ENCODE assay signal across 23 mouse cellular contexts in genomic region chr8:120622161-120622560, GRCm38 (mm10). TPM values are rescaled to one million over a fixed set of nuclear protein-coding genes. Genes with fewer than 3 reads are reported as not detected.
DNase-seq lines count a peak whose midpoint lies in the region; ATAC-seq lines count a peak whose summit lies in the region.
"Had no signal": no experiment of that assay in that cellular context is flagged by ENCODE, and none has a peak within 500 bp of the region (broad histone marks: within the 10 kb centered on the region; RNA-seq: fewer than 3 reads in every experiment).

No protein-coding gene starts in this region.

- ATAC-seq in heart, embryonic 13.5 days (ENCODE audit: extremely low read depth, insufficient number of reproducible peaks, low FRiP score, low TSS enrichment), result no peak
- ATAC-seq in midbrain, embryonic 16.5 days, result no peak
- ATAC-seq in midbrain, embryonic 15.5 days (replicated peaks), result no peak
- ATAC-seq: CD4-positive, CD25-positive, alpha-beta regulatory T cell, adult 4 months; intestine, embryonic 16.5 days had no signal

- no peaks in the 10 kb centered on the region for H3K36me3 ChIP-seq in heart, embryonic 13.5 days
- H3K36me3 ChIP-seq in midbrain, embryonic 16.5 days (ENCODE audit: control insufficient read depth, insufficient read depth, low read length), result no peaks in the 10 kb centered on the region
- no peaks in the 10 kb centered on the region for H3K36me3 ChIP-seq in midbrain, embryonic 15.5 days (replicated peaks)
- H3K36me3 ChIP-seq: embryonic facial prominence, embryonic 15.5 days; heart, embryonic 15.5 days; kidney, embryonic 15.5 days; liver, embryonic 13.5 days had no signal

- H3K4me1 ChIP-seq in heart, embryonic 13.5 days, result peaks cover 36% of the 10 kb centered on the region
- H3K4me1 ChIP-seq in midbrain, embryonic 16.5 days (ENCODE audit: control insufficient read depth, insufficient read depth, low read length), result peaks cover 12% of the 10 kb centered on the region
- peaks cover 25% of the 10 kb centered on the region for H3K4me1 ChIP-seq in midbrain, embryonic 15.5 days

- H3K9me3 ChIP-seq in heart, embryonic 13.5 days, result no peaks in the 10 kb centered on the region
- H3K9me3 ChIP-seq in midbrain, embryonic 16.5 days (replicated peaks; ENCODE audit: control insufficient read depth, low read length, poor library complexity, severe bottlenecking), result no peaks in the 10 kb centered on the region
- no peaks in the 10 kb centered on the region for H3K9me3 ChIP-seq in midbrain, embryonic 15.5 days
- H3K9me3 ChIP-seq: embryonic facial prominence, embryonic 15.5 days; heart, embryonic 15.5 days; kidney, embryonic 15.5 days; liver, embryonic 13.5 days had no signal

- peak overlapping the region; percentile 50; the same call in 1 of the 2 replicates for H3K9ac ChIP-seq in heart, embryonic 13.5 days
- 0 out of 2 replicates have a peak overlapping the region, but pooled peaks have one; percentile 3 for H3K9ac ChIP-seq in midbrain, embryonic 16.5 days (ENCODE audit: low read depth, low read length)
- H3K9ac ChIP-seq in midbrain, embryonic 15.5 days, result no peak overlapping the region
- H3K9ac ChIP-seq: embryonic facial prominence, embryonic 15.5 days; heart, embryonic 15.5 days; kidney, embryonic 15.5 days; liver, embryonic 13.5 days had no signal

- H3K27ac ChIP-seq in heart, embryonic 13.5 days (replicated peaks), result 0 out of 2 replicates have a peak overlapping the region, but pooled peaks have one; percentile 24
- H3K27ac ChIP-seq in midbrain, embryonic 16.5 days (ENCODE audit: low read length), result no peak overlapping the region
- no peak overlapping the region for H3K27ac ChIP-seq in midbrain, embryonic 15.5 days
- H3K27ac ChIP-seq: embryonic facial prominence, embryonic 15.5 days; heart, embryonic 15.5 days; hindbrain, embryonic 14.5 days; kidney, embryonic 15.5 days; liver, embryonic 13.5 days; stomach, postnatal 0 days had no signal

- peak overlapping the region; percentile 31; the same call in 1 of the 2 replicates for H3K4me2 ChIP-seq in heart, embryonic 13.5 days
- no peak overlapping the region for H3K4me2 ChIP-seq in midbrain, embryonic 16.5 days (ENCODE audit: low read length)
- no peak overlapping the region for H3K4me2 ChIP-seq in midbrain, embryonic 15.5 days
- H3K4me2 ChIP-seq: embryonic facial prominence, embryonic 15.5 days; heart, embryonic 15.5 days; hindbrain, embryonic 14.5 days; kidney, embryonic 15.5 days; liver, embryonic 13.5 days had no signal

- H3K27me3 ChIP-seq in heart, embryonic 13.5 days (replicated peaks), result no peaks in the 10 kb centered on the region
- H3K27me3 ChIP-seq in midbrain, embryonic 16.5 days (ENCODE audit: control insufficient read depth, insufficient read depth, low read depth, low read length), result no peaks in the 10 kb centered on the region
- no peaks in the 10 kb centered on the region for H3K27me3 ChIP-seq in midbrain, embryonic 15.5 days (replicated peaks)
- H3K27me3 ChIP-seq: embryonic facial prominence, embryonic 15.5 days; heart, embryonic 15.5 days; kidney, embryonic 15.5 days; liver, embryonic 13.5 days had no signal

- H3K4me3 ChIP-seq in heart, embryonic 13.5 days, result no peak overlapping the region
- no peak overlapping the region for H3K4me3 ChIP-seq in midbrain, embryonic 16.5 days (ENCODE audit: low read depth, low read length)
- H3K4me3 ChIP-seq in midbrain, embryonic 15.5 days, result no peak overlapping the region
- H3K4me3 ChIP-seq: embryonic facial prominence, embryonic 15.5 days; heart, embryonic 15.5 days; kidney, embryonic 15.5 days; liver, embryonic 13.5 days had no signal

- peak; percentile 32 for DNase-seq in embryo, embryonic 10 days (ENCODE audit: low spot score)
- DNase-seq in embryo, embryonic 10.5 days (ENCODE audit: low spot score), result no peak
- DNase-seq in heart, adult 11 months, result no peak
- DNase-seq in embryo, embryonic 11 days, result no peak
- DNase-seq in frontal cortex, adult 2 months (ENCODE audit: extremely low spot score in 1 of 2, low spot score in 1 of 2), result no peak
- DNase-seq: adrenal gland, postnatal 25 days; cerebellum, adult 8-10 months; gastrocnemius, postnatal 14 days; layer of hippocampus, postnatal 36 days; liver, embryonic 13.5 days; lung, postnatal 10 days; right cerebral cortex, postnatal 25 days; thymus, postnatal 14 days had no signal

- 52% methylated on average over 14 of the region's 14 CpGs for WGBS in heart, embryonic 13.5 days
- 51% methylated on average over 14 of the region's 14 CpGs for WGBS in midbrain, embryonic 16.5 days
- 51% methylated on average over 14 of the region's 14 CpGs for WGBS in midbrain, embryonic 15.5 days

RNA-seq across cellular contexts. Expression of gene 1190005I06Rik, which starts 25.3 kb away (rescaled TPM):
- 3.3 and 3.6 TPM in 2 replicates for polyA plus RNA-seq in heart, embryonic 13.5 days (2015; fragmentation: Nextera tagmentation; extraction: Ambion mirVana)
- 18.2 and 22.2 TPM in 2 replicates for polyA plus RNA-seq in midbrain, embryonic 16.5 days (2015; fragmentation: Nextera tagmentation; extraction: Ambion mirVana)
- polyA plus RNA-seq in midbrain, embryonic 15.5 days (2015; fragmentation: Nextera tagmentation; extraction: Ambion mirVana), result 18.1 and 20.1 TPM in 2 replicates
- 7.7 TPM in 2 replicates for polyA plus RNA-seq in frontal cortex, adult 2 months (2012; rRNA removed)

RNA-seq across cellular contexts. Expression of gene Gins2, which starts 33.1 kb away (rescaled TPM):
- polyA plus RNA-seq in heart, embryonic 13.5 days (2015; fragmentation: Nextera tagmentation; extraction: Ambion mirVana), result 79.8 and 80.4 TPM in 2 replicates
- 10.7 and 13.3 TPM in 2 replicates for polyA plus RNA-seq in midbrain, embryonic 16.5 days (2015; fragmentation: Nextera tagmentation; extraction: Ambion mirVana)
- polyA plus RNA-seq in midbrain, embryonic 15.5 days (2015; fragmentation: Nextera tagmentation; extraction: Ambion mirVana), result 15.3 and 16.5 TPM in 2 replicates
- polyA plus RNA-seq in frontal cortex, adult 2 months (2012; rRNA removed), result 3.1 and 3.2 TPM in 2 replicates

RNA-seq across cellular contexts. Expression of gene Gm27021, which starts 45.7 kb away (rescaled TPM):
- 2.0 and 2.3 TPM in 2 replicates for polyA plus RNA-seq in heart, embryonic 13.5 days (2015; fragmentation: Nextera tagmentation; extraction: Ambion mirVana)
- 4.7 and 5.6 TPM in 2 replicates for polyA plus RNA-seq in midbrain, embryonic 16.5 days (2015; fragmentation: Nextera tagmentation; extraction: Ambion mirVana)
- polyA plus RNA-seq in midbrain, embryonic 15.5 days (2015; fragmentation: Nextera tagmentation; extraction: Ambion mirVana), result 6.6 and 6.8 TPM in 2 replicates
- 1.4 and 2.6 TPM in 2 replicates for polyA plus RNA-seq in frontal cortex, adult 2 months (2012; rRNA removed)
- polyA plus RNA-seq: CD4-positive, CD25-positive, alpha-beta regulatory T cell, adult 4 months had no signal

RNA-seq across cellular contexts. Expression of gene Cox4i1, which starts 45.9 kb away (rescaled TPM):
- 1,738 and 2,034 TPM in 2 replicates for polyA plus RNA-seq in heart, embryonic 13.5 days (2015; fragmentation: Nextera tagmentation; extraction: Ambion mirVana)
- polyA plus RNA-seq in midbrain, embryonic 16.5 days (2015; fragmentation: Nextera tagmentation; extraction: Ambion mirVana), result 1,051 and 1,134 TPM in 2 replicates
- polyA plus RNA-seq in midbrain, embryonic 15.5 days (2015; fragmentation: Nextera tagmentation; extraction: Ambion mirVana), result 1,028 and 1,049 TPM in 2 replicates
- 2,082 and 2,130 TPM in 2 replicates for polyA plus RNA-seq in frontal cortex, adult 2 months (2012; rRNA removed)

RNA-seq across cellular contexts. Expression of gene Emc8, which starts 46.2 kb away (rescaled TPM):
- 164 and 174 TPM in 2 replicates for polyA plus RNA-seq in heart, embryonic 13.5 days (2015; fragmentation: Nextera tagmentation; extraction: Ambion mirVana)
- polyA plus RNA-seq in midbrain, embryonic 16.5 days (2015; fragmentation: Nextera tagmentation; extraction: Ambion mirVana), result 99.5 and 105 TPM in 2 replicates
- polyA plus RNA-seq in midbrain, embryonic 15.5 days (2015; fragmentation: Nextera tagmentation; extraction: Ambion mirVana), result 98.0 and 115 TPM in 2 replicates
- polyA plus RNA-seq in frontal cortex, adult 2 months (2012; rRNA removed), result 53.2 and 59.4 TPM in 2 replicates
